Mouse (Mus musculus): ENCODE measurements around the gene Uvrag. TPM values are rescaled to one million over a fixed set of nuclear protein-coding genes. Genes with fewer than 3 reads are reported as not detected.

The Uvrag gene
- polyA plus RNA-seq, 2 experiments = 9.8 to 16.2 TPM

- H3K9me3 ChIP-seq (ENCODE audit: control insufficient read depth, low read length) = no peaks in the 10 kb centered on the region
- H3K4me3 ChIP-seq (replicated peaks; ENCODE audit: low read length) = no peak overlapping the region
- DNase-seq (ENCODE audit: low spot score) (no peak), ATAC-seq (ENCODE audit: low FRiP score, low read depth) (no peak)
- 80% methylated on average over 7 of the region's 7 CpGs for WGBS
- H3K4me2 ChIP-seq (replicated peaks; ENCODE audit: low read depth, low read length, severe bottlenecking) = no peak overlapping the region
- H3K4me1 ChIP-seq (ENCODE audit: control insufficient read depth, insufficient read depth, low read length) = no peaks in the 10 kb centered on the region
- H3K36me3 ChIP-seq (ENCODE audit: control insufficient read depth, insufficient read depth, low read length) = no peaks in the 10 kb centered on the region
- H3K27ac ChIP-seq (replicated peaks; ENCODE audit: low read depth, low read length) = no peak overlapping the region
- TF ChIP-seq POLR2A (IDR thresholded peaks at IDR 0.05; ENCODE audit: borderline replicate concordance, extremely low read depth, insufficient read depth, insufficient read length) = no peak
- no peaks in the 10 kb centered on the region for H3K27me3 ChIP-seq (ENCODE audit: control insufficient read depth, insufficient read depth, low read length)
- no peak overlapping the region for H3K9ac ChIP-seq (ENCODE audit: low read depth, low read length, severe bottlenecking)
Observed at GRCm38 (mm10) chr7:99147494-99147893, 6.6 kb upstream of the Uvrag start.

- no peak for TF ChIP-seq POLR2A (IDR thresholded peaks at IDR 0.05; ENCODE audit: borderline replicate concordance, extremely low read depth, insufficient read depth, insufficient read length)
- 61% methylated on average over 7 of the region's 7 CpGs for WGBS
- Histone ChIP-seq H3K4me3 (replicated peaks; ENCODE audit: low read length) (no peak overlapping the region), H3K9ac (ENCODE audit: low read depth, low read length, severe bottlenecking) (no peak overlapping the region), H3K4me2 (replicated peaks; ENCODE audit: low read depth, low read length, severe bottlenecking) (no peak overlapping the region), H3K9me3 (ENCODE audit: control insufficient read depth, low read length) (no peaks in the 10 kb centered on the region), H3K4me1 (ENCODE audit: control insufficient read depth, insufficient read depth, low read length) (no peaks in the 10 kb centered on the region; the same call in none of the 2 replicates), H3K27ac (replicated peaks; ENCODE audit: low read depth, low read length) (no peak overlapping the region), H3K27me3 (ENCODE audit: control insufficient read depth, insufficient read depth, low read length) (no peaks in the 10 kb centered on the region), H3K36me3 (ENCODE audit: control insufficient read depth, insufficient read depth, low read length) (no peaks in the 10 kb centered on the region)
- DNase-seq (ENCODE audit: low spot score) = no peak
- no peak for ATAC-seq (ENCODE audit: low FRiP score, low read depth)
Observed at GRCm38 (mm10) chr7:99146906-99147305, 6.0 kb upstream of the Uvrag start.

- 51% methylated on average over 6 of the region's 7 CpGs for WGBS
- no peaks in the 10 kb centered on the region for H3K27me3 ChIP-seq (ENCODE audit: control insufficient read depth, insufficient read depth, low read length)
- no peaks in the 10 kb centered on the region for H3K9me3 ChIP-seq (ENCODE audit: control insufficient read depth, low read length)
- no peaks in the 10 kb centered on the region for H3K36me3 ChIP-seq (ENCODE audit: control insufficient read depth, insufficient read depth, low read length)
- H3K27ac ChIP-seq (replicated peaks; ENCODE audit: low read depth, low read length) = no peak overlapping the region
- no peak for TF ChIP-seq POLR2A (IDR thresholded peaks at IDR 0.05; ENCODE audit: borderline replicate concordance, extremely low read depth, insufficient read depth, insufficient read length)
- no peak overlapping the region for H3K4me2 ChIP-seq (replicated peaks; ENCODE audit: low read depth, low read length, severe bottlenecking)
- H3K9ac ChIP-seq (ENCODE audit: low read depth, low read length, severe bottlenecking) = no peak overlapping the region
- no peaks in the 10 kb centered on the region; the same call in none of the 2 replicates for H3K4me1 ChIP-seq (ENCODE audit: control insufficient read depth, insufficient read depth, low read length)
- DNase-seq (ENCODE audit: low spot score) (no peak), ATAC-seq (ENCODE audit: low FRiP score, low read depth) (no peak)
- no peak overlapping the region for H3K4me3 ChIP-seq (replicated peaks; ENCODE audit: low read length)
Observed at GRCm38 (mm10) chr7:99146011-99146410, 5.1 kb upstream of the Uvrag start.

- ATAC-seq (ENCODE audit: low FRiP score, low read depth) (no peak), DNase-seq (ENCODE audit: low spot score) (no peak)
- H3K4me2 ChIP-seq (replicated peaks; ENCODE audit: low read depth, low read length, severe bottlenecking) = no peak overlapping the region
- H3K27me3 ChIP-seq (ENCODE audit: control insufficient read depth, insufficient read depth, low read length) = no peaks in the 10 kb centered on the region
- no peak overlapping the region for H3K4me3 ChIP-seq (replicated peaks; ENCODE audit: low read length)
- no peaks in the 10 kb centered on the region for H3K36me3 ChIP-seq (ENCODE audit: control insufficient read depth, insufficient read depth, low read length)
- H3K9ac ChIP-seq (ENCODE audit: low read depth, low read length, severe bottlenecking) = no peak overlapping the region
- no peaks in the 10 kb centered on the region for H3K9me3 ChIP-seq (ENCODE audit: control insufficient read depth, low read length)
- no peak overlapping the region for H3K27ac ChIP-seq (replicated peaks; ENCODE audit: low read depth, low read length)
- no peak for TF ChIP-seq POLR2A (IDR thresholded peaks at IDR 0.05; ENCODE audit: borderline replicate concordance, extremely low read depth, insufficient read depth, insufficient read length)
- WGBS = 67% methylated on average over 11 of the region's 11 CpGs
- peaks cover 5% of the 10 kb centered on the region for H3K4me1 ChIP-seq (ENCODE audit: control insufficient read depth, insufficient read depth, low read length)
Observed at GRCm38 (mm10) chr7:99144616-99145015, 3.7 kb upstream of the Uvrag start.

- no peak for DNase-seq (ENCODE audit: low spot score)
- no peak for ATAC-seq (ENCODE audit: low FRiP score, low read depth)
- no peaks in the 10 kb centered on the region for H3K27me3 ChIP-seq (ENCODE audit: control insufficient read depth, insufficient read depth, low read length)
- no peak overlapping the region for H3K9ac ChIP-seq (ENCODE audit: low read depth, low read length, severe bottlenecking)
- H3K4me2 ChIP-seq (replicated peaks; ENCODE audit: low read depth, low read length, severe bottlenecking) = no peak overlapping the region
- no peaks in the 10 kb centered on the region for H3K36me3 ChIP-seq (ENCODE audit: control insufficient read depth, insufficient read depth, low read length)
- H3K4me3 ChIP-seq (replicated peaks; ENCODE audit: low read length) = no peak overlapping the region
- 62% methylated on average over 3 of the region's 3 CpGs for WGBS
- H3K9me3 ChIP-seq (ENCODE audit: control insufficient read depth, low read length) = no peaks in the 10 kb centered on the region
- no peak overlapping the region for H3K27ac ChIP-seq (replicated peaks; ENCODE audit: low read depth, low read length)
- no peak for TF ChIP-seq POLR2A (IDR thresholded peaks at IDR 0.05; ENCODE audit: borderline replicate concordance, extremely low read depth, insufficient read depth, insufficient read length)
- peaks cover 12% of the 10 kb centered on the region for H3K4me1 ChIP-seq (ENCODE audit: control insufficient read depth, insufficient read depth, low read length)
Observed at GRCm38 (mm10) chr7:99143244-99143643, 2.3 kb upstream of the Uvrag start.
